Mouse (Mus musculus) hematopoietic stem cell, adult 5-6 weeks (primary cell): ENCODE results near the gene Cep112. TPM values are rescaled to one million over a fixed set of nuclear protein-coding genes. Genes with fewer than 3 reads are reported as not detected.
A peak's percentile ranks its signal among the peaks of the same experiment; 100 is the strongest.

ENCODE experiments used
- ATAC-seq, 2 experiments: fragments of 125-278 bp in 1 of 2; replicated peaks in 1 of 2; 2 replicates each; pipeline ENCODE4 v1.8.0; 2016 to 2017; ENCODE audit warnings: inconsistent platforms in 2 of 2, mild to moderate bottlenecking in 2 of 2, moderate number of reproducible peaks in 2 of 2, low read depth in 1 of 2, moderate TSS enrichment in 1 of 2; ENCODE audit not compliant: low FRiP score in 2 of 2, poor library complexity in 2 of 2, severe bottlenecking in 2 of 2, insufficient read depth in 1 of 2, low TSS enrichment in 1 of 2
- total RNA-seq: library from RNA; stranded (forward); fragments of 172-1452, 232-1000 nt; gene quantifications from 2 replicates; pipeline ENCODE4 v1.2.3, GENCODE M21; 2017

Cep112 gene
- total RNA-seq, 1 experiment from 2014 or later: 5.0 TPM

- ATAC-seq: no peak
These were observed 477.3 kb downstream of the Cep112 start for GRCm38 (mm10) chr11:108902303-108902702.

- no peak for ATAC-seq
These were observed 481.7 kb downstream of the Cep112 start for GRCm38 (mm10) chr11:108906590-108907254.

GRCm38 (mm10) chr11:108909396-108910195 is 484.6 kb downstream of the Cep112 start:
- ATAC-seq: 0 out of 4 replicates have a peak, but pooled peaks of 1 of the 2 experiments have one; percentile 8

Other genes starting within 250 kb of the Cep112 start
- not detected in 2 replicates for gene Apoh, start 81.8 kb upstream of the Cep112 start, total RNA-seq
- gene Prkca, start 81.3 kb upstream of the Cep112 start, total RNA-seq: 10.8 and 13.7 TPM in 2 replicates